Mouse (Mus musculus) hindbrain, embryonic 14.5 days (tissue): ENCODE measurements around the gene Opa1. TPM values are rescaled to one million over a fixed set of nuclear protein-coding genes. Genes with fewer than 3 reads are reported as not detected.
A peak's percentile ranks its signal among the peaks of the same experiment; 100 is the strongest.

Experiments used
- ATAC-seq: fragments of 200-750 bp; cut with Nextera tagmentation; 2 replicates; pipeline ENCODE4 v1.8.0; 2017; ENCODE audit warnings: moderate number of reproducible peaks, mild to moderate bottlenecking, moderate TSS enrichment, moderate library complexity; ENCODE audit not compliant: low FRiP score
- DNase-seq: peaks from one replicate; pipeline ENCODE4 v3.0.0-alpha.2; 2015; ENCODE audit warnings: low spot score
- H3K27ac ChIP-seq: fragments of 300-500 bp; sonication (generic); 2 replicates; pipeline ENCODE4 v1.5.1; 2014; ENCODE audit warnings: mild to moderate bottlenecking, moderate library complexity
- H3K27me3 ChIP-seq: fragments of 300-500 bp; sonication (generic); 2 replicates; pipeline ENCODE4 v1.6.1; 2014; ENCODE audit warnings: mild to moderate bottlenecking, low read length, mixed read lengths; ENCODE audit not compliant: control insufficient read depth, insufficient read depth
- H3K36me3 ChIP-seq: fragments of 300-500 bp; sonication (generic); replicated peaks from 2 replicates; pipeline ENCODE4 v1.6.1; 2014; ENCODE audit not compliant: control insufficient read depth, insufficient read depth
- H3K4me1 ChIP-seq: fragments of 300-500 bp; sonication (generic); replicated peaks from 2 replicates; pipeline ENCODE4 v1.6.1; 2014; ENCODE audit warnings: antibody characterized with exemption, low read length, mixed read lengths; ENCODE audit not compliant: control insufficient read depth, insufficient read depth
- H3K4me2 ChIP-seq: fragments of 300-500 bp; sonication (generic); replicated peaks from 2 replicates; pipeline ENCODE4 v1.6.1; 2014; ENCODE audit warnings: mild to moderate bottlenecking, moderate library complexity
- H3K4me3 ChIP-seq: fragments of 300-500 bp; sonication (generic); replicated peaks from 2 replicates; pipeline ENCODE4 v1.5.1; 2014; ENCODE audit warnings: mild to moderate bottlenecking, low read length
- H3K9ac ChIP-seq: fragments of 300-500 bp; sonication (generic); 2 replicates; pipeline ENCODE4 v1.6.1; 2014
- H3K9me3 ChIP-seq: fragments of 300-500 bp; sonication (generic); 2 replicates; pipeline ENCODE4 v1.6.1; 2016; ENCODE audit warnings: low read length; ENCODE audit not compliant: control insufficient read depth
- WGBS: fragments of 180-500 bp; shearing (Covaris S2); extraction: QIAGEN DNeasy Blood & Tissue Kit; methylation state at CpG from one replicate; pipeline ENCODE4 v1.1.7; 2014; 5-methylcytosine and 5-hydroxymethylcytosine counted together
- polyA plus RNA-seq: library from polyadenylated mRNA; unstranded; fragments of >200 nt; fragmentation: Nextera tagmentation; extraction: Ambion mirVana; gene quantifications from 2 replicates; pipeline ENCODE4 v1.2.1, GENCODE M21; 2014

The Opa1 gene
- polyA plus RNA-seq, 1 experiment from 2014 or later = 64.4 TPM

GRCm38 (mm10) chr16:29635780-29636179 lies 56.6 kb downstream of the Opa1 start:
- Histone ChIP-seq H3K36me3 (peaks cover 67% of the 10 kb centered on the region), H3K9me3 (no peaks in the 10 kb centered on the region), H3K4me3 (no peak overlapping the region), H3K27ac (no peak overlapping the region), H3K27me3 (no peaks in the 10 kb centered on the region), H3K4me2 (no peak overlapping the region), H3K9ac (no peak overlapping the region), H3K4me1 (no peaks in the 10 kb centered on the region)
- no peak for DNase-seq
- WGBS = 18% methylated on average over 4 of the region's 4 CpGs
- no peak for ATAC-seq

DNA sequence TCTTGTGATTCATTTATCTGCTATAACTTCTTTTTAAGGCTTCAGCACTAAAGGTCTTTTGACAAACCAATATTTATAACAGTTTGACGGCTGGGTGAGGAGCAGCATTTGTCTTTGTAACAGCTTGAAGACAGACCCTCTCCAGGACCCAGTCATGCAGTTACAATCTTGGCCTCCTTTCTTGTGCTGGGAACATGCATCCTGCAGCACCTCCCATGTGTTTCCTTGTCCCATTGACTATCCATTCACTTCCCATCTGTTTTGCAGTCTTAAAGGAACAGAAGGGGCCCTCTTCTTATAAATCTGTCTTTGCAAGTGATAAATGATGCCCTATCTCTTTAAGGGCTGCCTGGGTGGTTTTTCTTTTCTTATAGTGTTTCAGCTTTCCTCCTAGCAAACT lies 63.2 kb downstream of the Opa1 start:
- DNase-seq = no peak
- 26% methylated on average over 1 of the region's 1 CpGs for WGBS
- no peak overlapping the region for H3K4me3 ChIP-seq

GRCm38 (mm10) chr16:29644871-29645270 lies 65.7 kb downstream of the Opa1 start:
- Histone ChIP-seq H3K4me2 (no peak overlapping the region), H3K27me3 (0 out of 2 replicates have a peak, but pooled peaks cover 7% of the 10 kb centered on the region), H3K4me1 (no peaks in the 10 kb centered on the region), H3K9me3 (no peaks in the 10 kb centered on the region), H3K9ac (no peak overlapping the region), H3K36me3 (peaks cover 41% of the 10 kb centered on the region), H3K27ac (no peak overlapping the region), H3K4me3 (no peak overlapping the region)
- DNase-seq (no peak), ATAC-seq (no peak)
- 81% methylated on average over 3 of the region's 3 CpGs for WGBS

More for the DNA sequence above, 63.2 kb downstream of the Opa1 start:
- H3K9ac ChIP-seq = no peak overlapping the region
- H3K4me2 ChIP-seq = no peak overlapping the region
- no peak for ATAC-seq
- H3K27ac ChIP-seq = no peak overlapping the region
- no peaks in the 10 kb centered on the region for H3K27me3 ChIP-seq
- no peaks in the 10 kb centered on the region for H3K9me3 ChIP-seq
- peaks cover 35% of the 10 kb centered on the region for H3K36me3 ChIP-seq
- no peaks in the 10 kb centered on the region for H3K4me1 ChIP-seq

DNA sequence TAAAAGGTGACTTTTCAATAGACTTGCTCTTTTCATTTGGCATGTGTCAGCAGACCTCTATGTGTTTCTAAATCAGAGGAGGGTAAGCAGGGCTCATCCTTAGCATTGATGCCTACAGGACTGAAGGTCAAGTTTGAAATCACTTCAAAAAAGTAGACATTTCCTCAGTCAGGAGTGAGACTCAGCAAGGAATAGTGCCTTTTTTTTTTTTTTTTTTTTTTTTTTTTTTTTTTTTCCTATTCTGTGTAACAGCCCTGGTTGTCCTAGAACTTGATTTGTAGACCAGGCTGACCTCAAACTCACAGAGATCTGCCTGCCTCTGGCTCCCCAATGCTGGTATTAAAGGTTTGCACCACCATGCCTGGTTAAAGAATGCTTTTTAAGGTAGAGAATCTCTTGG lies 67.1 kb downstream of the Opa1 start:
- Histone ChIP-seq H3K27ac (no peak overlapping the region), H3K4me2 (no peak overlapping the region), H3K36me3 (peaks cover 37% of the 10 kb centered on the region), H3K4me3 (no peak overlapping the region), H3K9me3 (no peaks in the 10 kb centered on the region), H3K4me1 (no peaks in the 10 kb centered on the region), H3K9ac (no peak overlapping the region), H3K27me3 (peaks cover 14% of the 10 kb centered on the region)
- ATAC-seq (no peak), DNase-seq (no peak)

GRCm38 (mm10) chr16:29656187-29656825 lies 77.2 kb downstream of the Opa1 start:
- Histone ChIP-seq H3K9ac (no peak overlapping the region), H3K4me1 (peaks cover 21% of the 10 kb centered on the region; the same call in 1 of the 2 replicates), H3K9me3 (no peaks in the 10 kb centered on the region), H3K27ac (no peak overlapping the region), H3K4me3 (no peak overlapping the region), H3K27me3 (peaks cover 80% of the 10 kb centered on the region), H3K4me2 (no peak overlapping the region), H3K36me3 (peaks cover 11% of the 10 kb centered on the region)
- 43% methylated on average over 9 of the region's 9 CpGs for WGBS
- DNase-seq (no peak), ATAC-seq (no peak)

DNA sequence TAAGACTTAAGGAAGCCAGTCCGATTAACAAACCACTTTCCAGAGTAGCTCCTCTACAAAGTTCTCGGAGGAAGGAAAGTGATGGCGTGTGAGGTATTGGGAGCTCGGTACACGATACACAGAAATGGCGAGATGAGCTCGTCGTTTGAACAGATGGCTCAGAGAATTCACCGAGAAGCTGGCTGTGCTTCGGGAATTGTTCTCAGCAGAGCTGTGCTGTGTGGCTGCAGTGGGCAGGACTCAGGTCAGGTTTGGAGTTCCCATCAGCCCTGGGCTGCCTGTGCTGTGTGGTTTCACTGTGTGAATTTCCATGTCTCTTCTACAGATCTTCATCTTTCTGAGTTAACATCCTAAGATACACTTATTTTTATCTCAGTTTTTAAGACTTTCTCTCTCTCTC lies 77.8 kb downstream of the Opa1 start:
- peak; percentile 42 for DNase-seq
- H3K27me3 ChIP-seq = peaks cover 80% of the 10 kb centered on the region
- ATAC-seq = no peak

GRCm38 (mm10) chr16:29657650-29658548 lies 78.8 kb downstream of the Opa1 start:
- Histone ChIP-seq H3K36me3 (no peaks in the 10 kb centered on the region), H3K4me3 (no peak overlapping the region; the same call in 1 of the 2 replicates), H3K9me3 (no peaks in the 10 kb centered on the region), H3K27me3 (peaks cover 83% of the 10 kb centered on the region), H3K4me2 (peak overlapping the region; percentile 41), H3K4me1 (peaks cover 21% of the 10 kb centered on the region; the same call in 1 of the 2 replicates), H3K27ac (peak overlapping the region; percentile 49; the same call in 1 of the 2 replicates), H3K9ac (0 out of 2 replicates have a peak overlapping the region, but pooled peaks have one; percentile 2)
- 3% methylated on average over 18 of the region's 18 CpGs for WGBS
- peak; percentile 43 for DNase-seq
- ATAC-seq = peak; percentile 81

More for the DNA sequence above, 77.8 kb downstream of the Opa1 start:
- Histone ChIP-seq H3K9me3 (no peaks in the 10 kb centered on the region), H3K4me3 (no peak overlapping the region), H3K36me3 (peaks cover 6% of the 10 kb centered on the region), H3K4me1 (peaks cover 21% of the 10 kb centered on the region; the same call in 1 of the 2 replicates), H3K4me2 (no peak overlapping the region), H3K27ac (no peak overlapping the region), H3K9ac (no peak overlapping the region)
- 34% methylated on average over 10 of the region's 10 CpGs for WGBS

- WGBS = 76% methylated on average over 13 of the region's 13 CpGs
- H3K9ac ChIP-seq = no peak overlapping the region
- H3K9me3 ChIP-seq = no peaks in the 10 kb centered on the region
- H3K36me3 ChIP-seq = no peaks in the 10 kb centered on the region
- H3K27ac ChIP-seq = no peak overlapping the region
- ATAC-seq (no peak), DNase-seq (no peak)
- H3K4me2 ChIP-seq = no peak overlapping the region
- peaks cover 21% of the 10 kb centered on the region; the same call in 1 of the 2 replicates for H3K4me1 ChIP-seq
- no peak overlapping the region for H3K4me3 ChIP-seq
- peaks cover 83% of the 10 kb centered on the region for H3K27me3 ChIP-seq
Observed at GRCm38 (mm10) chr16:29659101-29659810, 80.1 kb downstream of the Opa1 start.
